Mouse (Mus musculus) spleen, adult 2 months (tissue): ENCODE measurements around the gene Gm2696. TPM values are rescaled to one million over a fixed set of nuclear protein-coding genes. Genes with fewer than 3 reads are reported as not detected.

Experiments
- DNase-seq, 2 experiments: peaks; one replicate each; pipeline versions ENCODE4 v3.0.0 to v3.0.0-alpha.2; 2012 to 2021; ENCODE audit warnings: low spot score in 2 of 2, low read depth in 1 of 2
- H3K27ac ChIP-seq: fragments of 200-500 bp; 2 replicates; pipeline ENCODE4 v1.5.1; 2012; ENCODE audit warnings: low read length, inconsistent platforms; ENCODE audit not compliant: insufficient read depth
- H3K27me3 ChIP-seq: fragments of 200-500 bp; 2 replicates; pipeline ENCODE4 v1.6.1; 2012; ENCODE audit warnings: mild to moderate bottlenecking, moderate library complexity, low read length, inconsistent platforms; ENCODE audit not compliant: control insufficient read depth, insufficient read depth
- H3K36me3 ChIP-seq: fragments of 200-500 bp; 2 replicates; pipeline ENCODE4 v1.6.1; 2012; ENCODE audit warnings: mild to moderate bottlenecking, low read length, inconsistent platforms; ENCODE audit not compliant: control insufficient read depth, insufficient read depth
- H3K4me1 ChIP-seq: fragments of 200-500 bp; 2 replicates; pipeline ENCODE4 v1.6.1; 2011; ENCODE audit warnings: inconsistent platforms; ENCODE audit not compliant: control insufficient read depth, insufficient read depth, insufficient read length
- H3K4me3 ChIP-seq: fragments of 200-500 bp; 2 replicates; pipeline ENCODE4 v1.5.1; 2011; ENCODE audit warnings: mild to moderate bottlenecking, inconsistent platforms; ENCODE audit not compliant: insufficient read depth, insufficient read length; ENCODE audit errors: extremely low read depth
- CTCF ChIP-seq: fragments of 200-500 bp; IDR thresholded peaks from 2 replicates; pipeline ENCODE4 v1.5.1; 2011; ENCODE audit warnings: mild to moderate bottlenecking, inconsistent platforms; ENCODE audit not compliant: insufficient read depth, insufficient read length, insufficient replicate concordance; ENCODE audit errors: extremely low read depth
- POLR2A ChIP-seq: fragments of 200-500 bp; IDR thresholded peaks from 2 replicates; pipeline ENCODE4 v1.6.1; 2011; ENCODE audit warnings: low read depth, low read length, inconsistent platforms
- WGBS: fragments of 180-500 bp; shearing (Covaris S2); methylation state at CpG from one replicate; pipeline ENCODE4 v1.1.7; 2018; 5-methylcytosine and 5-hydroxymethylcytosine counted together
- polyA plus RNA-seq: library from polyadenylated mRNA; depleted of rRNA; stranded (reverse); fragments of >200 nt; gene quantifications from 2 replicates; pipeline ENCODE4 v1.2.3, GENCODE M21; 2012; rRNA removed

Gm2696 gene
- polyA plus RNA-seq, 1 experiment, result not detected

- no peak overlapping the region for H3K27ac ChIP-seq
- no peaks in the 10 kb centered on the region for H3K27me3 ChIP-seq
- H3K4me3 ChIP-seq, result no peak overlapping the region
- DNase-seq, result no peak
- H3K4me1 ChIP-seq, result no peaks in the 10 kb centered on the region
- TF ChIP-seq POLR2A, result no peak
- no peak for TF ChIP-seq CTCF
- 75% methylated on average over 6 of the region's 6 CpGs for WGBS
- no peaks in the 10 kb centered on the region for H3K36me3 ChIP-seq
These were observed 64.5 kb downstream of the Gm2696 start for GRCm38 (mm10) chr10:77878985-77879384.

- H3K27ac ChIP-seq, result no peak overlapping the region
These were observed 65.8 kb downstream of the Gm2696 start for GRCm38 (mm10) chr10:77880305-77880704.

GRCm38 (mm10) chr10:77882553-77882952 is 68.1 kb downstream of the Gm2696 start:
- Histone ChIP-seq H3K27me3 (no peaks in the 10 kb centered on the region), H3K36me3 (no peaks in the 10 kb centered on the region), H3K27ac (no peak overlapping the region), H3K4me1 (no peaks in the 10 kb centered on the region), H3K4me3 (no peak overlapping the region)
- WGBS, result 85% methylated on average over 5 of the region's 5 CpGs
- DNase-seq, result no peak
- TF ChIP-seq POLR2A, result no peak
- no peak for TF ChIP-seq CTCF

More at GRCm38 (mm10) chr10:77880305-77880704, 65.8 kb downstream of the Gm2696 start:
- no peaks in the 10 kb centered on the region for H3K4me1 ChIP-seq
- no peaks in the 10 kb centered on the region for H3K27me3 ChIP-seq
- WGBS, result 18% methylated on average over 3 of the region's 3 CpGs
- DNase-seq, result no peak
- TF ChIP-seq CTCF (no peak), POLR2A (no peak)
- H3K36me3 ChIP-seq, result no peaks in the 10 kb centered on the region
- H3K4me3 ChIP-seq, result no peak overlapping the region

Other genes with a start within 250 kb of the Gm2696 start
- 63.4 and 65.3 TPM in 2 replicates for gene Pttg1ip, start 233.0 kb upstream of the Gm2696 start, polyA plus RNA-seq
- 131 and 154 TPM in 2 replicates for gene Sumo3, start 208.6 kb upstream of the Gm2696 start, polyA plus RNA-seq
- gene Gm49325, start 208.5 kb upstream of the Gm2696 start, polyA plus RNA-seq, result not detected in 2 replicates
- gene Ube2g2, start 192.4 kb upstream of the Gm2696 start, polyA plus RNA-seq, result 31.4 and 34.0 TPM in 2 replicates
- 0.55 and 1.1 TPM in 2 replicates for gene Tspear, start 128.1 kb upstream of the Gm2696 start, polyA plus RNA-seq
- not detected in 2 replicates for gene Gm19402, start 123.9 kb upstream of the Gm2696 start, polyA plus RNA-seq
- not detected in 2 replicates for gene Gm9508, start 117.4 kb upstream of the Gm2696 start, polyA plus RNA-seq
- not detected in 2 replicates for gene Gm10272, start 108.1 kb upstream of the Gm2696 start, polyA plus RNA-seq
- not detected in 2 replicates for gene Gm10024, start 103.2 kb upstream of the Gm2696 start, polyA plus RNA-seq
- 0.39 TPM in 1 of 2 replicates, not detected in the other for gene Gm10142, start 98.9 kb upstream of the Gm2696 start, polyA plus RNA-seq
- gene Krtap12-1, start 94.1 kb upstream of the Gm2696 start, polyA plus RNA-seq, result not detected in 2 replicates
- not detected in 2 replicates for gene Gm10100, start 88.2 kb upstream of the Gm2696 start, polyA plus RNA-seq
- gene Gm18596, start 72.0 kb upstream of the Gm2696 start, polyA plus RNA-seq, result not detected in 2 replicates
- gene Gm9736, start 63.3 kb upstream of the Gm2696 start, polyA plus RNA-seq, result not detected in 2 replicates
- gene Gm3233, start 55.0 kb upstream of the Gm2696 start, polyA plus RNA-seq, result not detected in 2 replicates
- not detected in 2 replicates for gene Gm3238, start 43.4 kb upstream of the Gm2696 start, polyA plus RNA-seq
- not detected in 2 replicates for gene Gm7138, start 37.7 kb upstream of the Gm2696 start, polyA plus RNA-seq
- not detected in 2 replicates for gene Gm3250, start 32.1 kb upstream of the Gm2696 start, polyA plus RNA-seq
- gene Gm7137, start 26.5 kb upstream of the Gm2696 start, polyA plus RNA-seq, result not detected in 2 replicates
- gene Gm9639, start 19.6 kb upstream of the Gm2696 start, polyA plus RNA-seq, result not detected in 2 replicates
- not detected in 2 replicates for gene Gm19668, start 15.5 kb upstream of the Gm2696 start, polyA plus RNA-seq
- not detected in 2 replicates for gene Gm9507, start 2.8 kb upstream of the Gm2696 start, polyA plus RNA-seq
- not detected in 2 replicates for gene Krtap10-4, start 12.4 kb downstream of the Gm2696 start, polyA plus RNA-seq
- gene Krtap10-10, start 21.3 kb downstream of the Gm2696 start, polyA plus RNA-seq, result not detected in 2 replicates
- gene Gm36176, start 32.1 kb downstream of the Gm2696 start, polyA plus RNA-seq, result not detected in 2 replicates
- not detected in 2 replicates for gene Gm10318, start 38.2 kb downstream of the Gm2696 start, polyA plus RNA-seq
- gene Gm3285, start 47.3 kb downstream of the Gm2696 start, polyA plus RNA-seq, result 0.09 TPM in 1 of 2 replicates, not detected in the other
- 0.70 and 1.2 TPM in 2 replicates for gene Lrrc3, start 87.9 kb downstream of the Gm2696 start, polyA plus RNA-seq
- 51.6 and 52.3 TPM in 2 replicates for gene Trpm2, start 155.9 kb downstream of the Gm2696 start, polyA plus RNA-seq
- gene 1810043G02Rik, start 163.8 kb downstream of the Gm2696 start, polyA plus RNA-seq, result 21.4 and 30.1 TPM in 2 replicates
- 61.1 and 65.8 TPM in 2 replicates for gene Pfkl, start 195.4 kb downstream of the Gm2696 start, polyA plus RNA-seq
- 0.08 TPM in 1 of 2 replicates, not detected in the other for gene Dnmt3l, start 227.3 kb downstream of the Gm2696 start, polyA plus RNA-seq
- 4.0 and 4.6 TPM in 2 replicates for gene Aire, start 228.9 kb downstream of the Gm2696 start, polyA plus RNA-seq